Mouse (Mus musculus) kidney, adult 10 weeks (tissue): ENCODE results near the gene Rasl10a. TPM values are rescaled to one million over a fixed set of nuclear protein-coding genes. Genes with fewer than 3 reads are reported as not detected.

Experiments used
- polyA plus RNA-seq: library from polyadenylated mRNA; stranded (reverse); fragments of 350-450 nt; fragmentation: Illumina TruSeq; extraction: RNeasy Lipid Tissue Mini Kit (QIAGEN cat#74804); gene quantifications from one replicate; pipeline ENCODE4 v1.2.3, GENCODE M21; 2014; ENCODE audit warnings: low read depth, low replicate concordance

Rasl10a gene
- 0.44 TPM for polyA plus RNA-seq

DNA sequence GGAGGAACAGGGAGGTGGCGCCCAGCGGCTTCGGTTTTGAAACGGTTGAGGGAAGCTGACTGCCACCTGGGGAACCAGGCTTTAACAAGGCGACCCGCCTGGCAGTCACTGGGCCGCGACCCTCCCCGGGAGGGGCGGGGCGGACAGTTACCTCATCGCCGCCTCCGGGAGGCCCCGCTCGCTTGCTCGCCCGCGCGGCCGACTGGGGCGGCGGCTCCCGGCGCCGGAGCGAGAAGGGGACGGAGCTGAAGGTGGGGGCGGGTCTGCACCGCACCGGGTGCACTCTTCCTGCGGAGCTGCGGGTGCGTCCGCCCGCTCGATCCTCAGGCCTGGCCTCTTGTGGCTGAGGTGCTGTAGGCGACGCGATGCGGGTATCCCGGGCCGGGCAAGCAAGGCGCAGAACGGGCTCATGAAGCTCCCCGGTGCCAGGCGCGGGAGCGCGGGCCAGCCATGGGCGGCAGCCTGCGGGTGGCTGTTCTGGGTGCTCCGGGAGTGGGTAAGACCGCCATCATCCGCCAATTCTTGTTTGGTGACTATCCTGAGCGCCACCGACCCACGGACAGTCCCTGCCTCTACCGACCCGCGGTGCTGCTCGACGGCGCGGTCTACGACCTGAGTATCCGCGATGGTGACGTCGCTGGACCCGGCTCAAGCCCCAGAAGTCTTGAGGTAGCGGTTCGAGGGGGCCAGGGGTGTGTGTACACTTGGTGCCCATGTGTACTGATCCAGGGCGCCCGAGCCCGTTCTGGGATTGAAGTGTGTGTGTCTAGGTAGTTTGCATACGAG lies at the start of gene Rasl10a:
Gene Rasl10a, plus strand, starts transcription at position 273 of the 786 bp plus-strand sequence.

DNA sequence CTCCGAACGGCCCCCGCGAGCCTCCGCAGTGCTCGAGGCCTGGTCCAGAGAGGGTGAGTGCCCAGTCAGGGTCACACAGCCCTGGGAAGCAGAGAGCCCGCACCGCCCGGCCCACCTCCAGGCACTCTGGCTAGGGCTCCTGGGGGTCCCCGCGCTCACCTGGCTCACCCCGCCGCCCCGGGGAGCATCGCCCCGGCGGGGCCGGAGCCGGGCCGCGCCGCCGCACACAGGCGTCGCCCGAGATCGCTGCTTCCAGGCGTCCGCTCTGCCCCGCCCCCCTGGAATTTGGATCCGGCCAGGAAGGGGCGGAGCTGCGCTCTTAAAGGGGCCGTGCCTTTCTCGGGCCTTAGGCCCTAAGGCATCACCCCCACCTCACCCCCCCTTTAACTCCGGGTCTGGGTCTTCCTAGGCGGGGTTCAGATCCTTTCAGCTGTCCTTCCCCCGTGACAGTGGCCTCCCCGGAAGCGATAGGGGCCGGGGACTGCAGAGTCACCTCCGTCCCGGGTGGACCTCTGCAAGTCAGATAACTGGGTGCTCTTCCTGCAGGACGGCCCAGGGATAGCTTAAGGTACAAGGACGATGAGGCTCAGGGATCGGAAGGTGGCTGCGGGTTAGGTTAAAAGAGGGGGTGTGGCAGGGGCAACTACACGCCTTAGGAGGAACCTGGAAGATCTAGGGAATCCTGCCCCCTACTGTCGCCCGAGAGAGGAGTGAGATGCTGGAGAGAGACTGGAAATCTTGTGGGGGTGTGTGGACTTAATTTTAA lies 7.3 kb downstream of the Rasl10a start, which contains the start of gene Gas2l1:
Gene Gas2l1, minus strand, starts transcription at position 272 of the 766 bp plus-strand sequence.

DNA sequence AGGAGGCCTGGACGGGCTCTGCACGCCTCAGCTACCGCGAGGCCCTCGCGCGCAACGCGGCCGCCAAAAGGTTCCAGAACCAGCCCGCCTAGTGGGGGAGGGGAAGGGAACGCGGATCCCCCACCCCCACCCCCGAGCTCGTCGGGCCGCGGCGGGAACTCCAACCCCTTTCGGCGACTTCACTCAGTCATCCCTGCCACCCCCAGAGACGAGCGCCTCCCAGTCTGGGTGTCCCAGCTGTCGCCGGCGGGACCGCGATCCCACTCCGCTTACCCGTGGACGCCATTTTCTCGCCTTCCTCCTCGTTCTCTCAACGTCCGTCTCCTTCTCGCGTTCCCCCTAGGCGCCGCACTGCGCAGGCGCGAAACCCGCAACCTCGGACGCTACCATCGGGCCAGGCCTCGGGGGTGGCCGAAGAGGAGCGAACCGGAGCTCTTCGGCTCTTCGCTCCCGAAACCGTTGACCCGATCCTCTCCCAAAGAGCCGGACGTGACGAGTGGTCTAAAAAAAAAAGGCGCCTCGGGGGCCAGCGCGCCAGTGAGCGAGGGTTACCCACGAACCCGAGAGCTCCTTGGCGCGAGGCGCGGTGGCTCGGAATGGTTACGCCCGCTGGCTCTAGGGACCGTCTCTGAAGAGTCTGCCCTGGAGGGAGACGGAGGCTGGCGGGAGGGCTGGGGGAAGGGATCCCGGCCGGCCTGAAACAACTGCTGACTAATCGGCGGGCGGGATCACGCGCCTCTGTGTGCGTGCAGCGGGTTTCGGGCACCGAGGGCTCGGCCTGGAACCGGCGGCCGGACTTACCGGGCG lies 41.0 kb downstream of the Rasl10a start, which contains the start of the genes Rhbdd3 and Ewsr1:
Gene Rhbdd3, plus strand, starts transcription at position 191 of the 807 bp plus-strand sequence.
Gene Ewsr1, minus strand, starts transcription at position 531 of the 807 bp plus-strand sequence.

Other genes starting within 250 kb of the Rasl10a start
- 109 TPM for gene Nf2, start 208.6 kb upstream of the Rasl10a start, polyA plus RNA-seq
- gene Nipsnap1, start 184.2 kb upstream of the Rasl10a start, polyA plus RNA-seq: 117 TPM
- 5.7 TPM for gene Thoc5, start 162.8 kb upstream of the Rasl10a start, polyA plus RNA-seq
- gene Nefh, start 110.1 kb upstream of the Rasl10a start, polyA plus RNA-seq: not detected
- gene Ap1b1, start 71.3 kb upstream of the Rasl10a start, polyA plus RNA-seq: 103 TPM
- 0.69 TPM for gene Gas2l1, start 7.2 kb downstream of the Rasl10a start, polyA plus RNA-seq
- gene Rhbdd3, start 40.8 kb downstream of the Rasl10a start, polyA plus RNA-seq: not detected
- 150 TPM for gene Ewsr1, start 41.1 kb downstream of the Rasl10a start, polyA plus RNA-seq
- not detected for gene Emid1, start 94.1 kb downstream of the Rasl10a start, polyA plus RNA-seq
- 3.3 TPM for gene Kremen1, start 203.4 kb downstream of the Rasl10a start, polyA plus RNA-seq